Mouse (Mus musculus) CD8-positive naive resting alpha-beta T cell, adult 2 months (primary cell): ENCODE data around the gene Ptprf.

ENCODE experiments used
- DNase-seq, 2 experiments: peaks; one replicate each; pipeline ENCODE4 v3.0.0; 2022; ENCODE audit warnings: low read depth in 2 of 2, low spot score in 2 of 2

Ptprf gene

GRCm38 (mm10) chr4:118216726-118217595, 74.2 kb downstream of the Ptprf start:
- peak; percentile 36 to 43 for DNase-seq

GRCm38 (mm10) chr4:118214891-118215290, 76.3 kb downstream of the Ptprf start:
- DNase-seq = no peak

GRCm38 (mm10) chr4:118206918-118207640, 84.1 kb downstream of the Ptprf start:
- no peak for DNase-seq

GRCm38 (mm10) chr4:118205906-118206305, 85.3 kb downstream of the Ptprf start:
- no peak for DNase-seq

GRCm38 (mm10) chr4:118199093-118199492, 92.1 kb downstream of the Ptprf start:
- no peak for DNase-seq

- no peak for DNase-seq
These were observed 92.6 kb downstream of the Ptprf start for GRCm38 (mm10) chr4:118198606-118199005.

GRCm38 (mm10) chr4:118196185-118196584, 95.0 kb downstream of the Ptprf start:
- DNase-seq = no peak

GRCm38 (mm10) chr4:118180301-118181080, 110.7 kb downstream of the Ptprf start:
- no peak for DNase-seq

GRCm38 (mm10) chr4:118179467-118180300, 111.5 kb downstream of the Ptprf start, which contains the start of gene Kdm4a:
Gene Kdm4a, minus strand, starts transcription at chr4:118180043.
- peak; percentile 85 to 91 for DNase-seq

GRCm38 (mm10) chr4:118178952-118179466, 112.2 kb downstream of the Ptprf start:
- peak in 1 of 2 experiments; percentile 1 for DNase-seq

- no peak for DNase-seq
These were observed 118.7 kb downstream of the Ptprf start for GRCm38 (mm10) chr4:118172461-118172860.

- DNase-seq = peak in 1 of 2 experiments; percentile 26
These were observed 120.2 kb downstream of the Ptprf start for GRCm38 (mm10) chr4:118171006-118171405.

- DNase-seq = no peak
These were observed 129.1 kb downstream of the Ptprf start for GRCm38 (mm10) chr4:118162123-118162522.
